ENCODE assay signal across 8 mouse cellular contexts in the genomic region with DNA sequence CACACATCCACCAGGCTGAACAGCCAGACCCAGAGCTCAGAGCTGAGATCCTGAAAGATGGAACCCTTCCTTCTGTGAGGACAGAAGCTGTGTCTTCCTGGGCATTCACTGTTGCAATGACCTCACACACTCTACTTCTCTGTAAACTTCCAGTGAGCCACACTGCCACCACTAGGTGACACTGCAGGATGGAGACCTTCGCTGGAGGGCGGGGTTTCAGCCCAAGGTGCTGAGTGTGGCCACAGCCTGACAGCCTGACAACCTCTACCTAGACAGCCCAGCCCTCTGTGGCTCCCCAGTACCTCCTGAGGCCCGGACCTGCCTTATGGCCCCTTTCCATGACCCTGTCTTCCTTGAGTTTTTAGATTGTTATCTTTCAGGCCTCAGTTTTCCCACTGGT. TPM values are rescaled to one million over a fixed set of nuclear protein-coding genes. Genes with fewer than 3 reads are reported as not detected.
DNase-seq lines count a peak whose midpoint lies in the region; ATAC-seq lines count a peak whose summit lies in the region.

No protein-coding gene starts in this region.

- peak; percentile 53; the same call in 1 of the 2 replicates for ATAC-seq in embryonic facial prominence, embryonic 14.5 days (ENCODE audit: low read depth)
- peak; percentile 82 for ATAC-seq in hindbrain, embryonic 12.5 days (ENCODE audit: low FRiP score)
- ATAC-seq in limb, embryonic 13.5 days (ENCODE audit: low FRiP score, low read depth): peak; percentile 54
- peak; percentile 65 for ATAC-seq in midbrain, embryonic 15.5 days (replicated peaks)

- no peaks in the 10 kb centered on the region for H3K27me3 ChIP-seq in embryonic facial prominence, embryonic 14.5 days (replicated peaks; ENCODE audit: control insufficient read depth, insufficient read depth, low read length)
- peaks cover 14% of the 10 kb centered on the region for H3K27me3 ChIP-seq in hindbrain, embryonic 12.5 days
- H3K27me3 ChIP-seq in limb, embryonic 13.5 days: peaks cover 22% of the 10 kb centered on the region
- H3K27me3 ChIP-seq in midbrain, embryonic 15.5 days (replicated peaks): no peaks in the 10 kb centered on the region

- H3K36me3 ChIP-seq in embryonic facial prominence, embryonic 14.5 days (ENCODE audit: control insufficient read depth, insufficient read depth, low read length): no peaks in the 10 kb centered on the region
- no peaks in the 10 kb centered on the region for H3K36me3 ChIP-seq in hindbrain, embryonic 12.5 days
- no peaks in the 10 kb centered on the region for H3K36me3 ChIP-seq in limb, embryonic 13.5 days
- H3K36me3 ChIP-seq in midbrain, embryonic 15.5 days (replicated peaks): no peaks in the 10 kb centered on the region; the same call in 1 of the 2 replicates

- H3K27ac ChIP-seq in embryonic facial prominence, embryonic 14.5 days (replicated peaks; ENCODE audit: low read depth, low read length): no peak overlapping the region
- no peak overlapping the region for H3K27ac ChIP-seq in hindbrain, embryonic 12.5 days
- no peak overlapping the region for H3K27ac ChIP-seq in limb, embryonic 13.5 days
- H3K27ac ChIP-seq in midbrain, embryonic 15.5 days: no peak overlapping the region

- H3K4me1 ChIP-seq in embryonic facial prominence, embryonic 14.5 days (ENCODE audit: control insufficient read depth, insufficient read depth, low read length): no peaks in the 10 kb centered on the region
- H3K4me1 ChIP-seq in hindbrain, embryonic 12.5 days: no peaks in the 10 kb centered on the region
- no peaks in the 10 kb centered on the region for H3K4me1 ChIP-seq in limb, embryonic 13.5 days
- no peaks in the 10 kb centered on the region for H3K4me1 ChIP-seq in midbrain, embryonic 15.5 days

- H3K9ac ChIP-seq in embryonic facial prominence, embryonic 14.5 days (ENCODE audit: low read depth, low read length): no peak overlapping the region
- no peak overlapping the region for H3K9ac ChIP-seq in hindbrain, embryonic 12.5 days
- H3K9ac ChIP-seq in limb, embryonic 13.5 days: no peak overlapping the region
- no peak overlapping the region for H3K9ac ChIP-seq in midbrain, embryonic 15.5 days

- DNase-seq in layer of hippocampus, postnatal 10 days (ENCODE audit: low spot score in 2 of 2): peak; percentile 59 to 63
- no peak for DNase-seq in layer of hippocampus, adult 8-10 months (ENCODE audit: low spot score in 2 of 2)
- DNase-seq in adrenal gland, postnatal 36 days: peak; percentile 50 to 58
- peak; percentile 50 for DNase-seq in embryonic facial prominence, embryonic 14.5 days (ENCODE audit: low spot score)
- peak; percentile 66 for DNase-seq in testis, postnatal 10 days (ENCODE audit: low spot score)

- H3K9me3 ChIP-seq in embryonic facial prominence, embryonic 14.5 days (ENCODE audit: control insufficient read depth, low read length): no peaks in the 10 kb centered on the region
- no peaks in the 10 kb centered on the region for H3K9me3 ChIP-seq in hindbrain, embryonic 12.5 days (replicated peaks)
- H3K9me3 ChIP-seq in limb, embryonic 13.5 days: no peaks in the 10 kb centered on the region
- no peaks in the 10 kb centered on the region for H3K9me3 ChIP-seq in midbrain, embryonic 15.5 days

- no peak overlapping the region for H3K4me2 ChIP-seq in embryonic facial prominence, embryonic 14.5 days (ENCODE audit: low read depth, low read length)
- H3K4me2 ChIP-seq in hindbrain, embryonic 12.5 days (replicated peaks): no peak overlapping the region
- H3K4me2 ChIP-seq in limb, embryonic 13.5 days (replicated peaks): no peak overlapping the region
- no peak overlapping the region for H3K4me2 ChIP-seq in midbrain, embryonic 15.5 days

- no peak overlapping the region for H3K4me3 ChIP-seq in embryonic facial prominence, embryonic 14.5 days (ENCODE audit: low read depth, low read length)
- H3K4me3 ChIP-seq in hindbrain, embryonic 12.5 days: no peak overlapping the region
- H3K4me3 ChIP-seq in limb, embryonic 13.5 days: no peak overlapping the region
- no peak overlapping the region for H3K4me3 ChIP-seq in midbrain, embryonic 15.5 days

- 18% methylated on average over 3 of the region's 3 CpGs for WGBS in embryonic facial prominence, embryonic 14.5 days
- 11% methylated on average over 3 of the region's 3 CpGs for WGBS in hindbrain, embryonic 12.5 days
- 11% methylated on average over 3 of the region's 3 CpGs for WGBS in limb, embryonic 13.5 days
- 10% methylated on average over 3 of the region's 3 CpGs for WGBS in midbrain, embryonic 15.5 days

RNA-seq across cellular contexts. Expression of gene 1700008O03Rik, which starts 12.9 kb away (rescaled TPM):
- total RNA-seq in layer of hippocampus, postnatal 10 days (2021): 1 to 10 TPM; 4.3 to 5.0 TPM
- total RNA-seq in layer of hippocampus, adult 8-10 months (2022): 1 to 10 TPM; 2.2 to 4.3 (median 2.8) TPM
- total RNA-seq in adrenal gland, postnatal 36 days (2021): under 1 TPM; 0.63 to 0.99 TPM
- polyA plus RNA-seq in embryonic facial prominence, embryonic 14.5 days (2014; fragmentation: Nextera tagmentation; extraction: Ambion mirVana): 0.33 and 0.80 TPM in 2 replicates
- 1.1 and 1.9 TPM in 2 replicates for polyA plus RNA-seq in hindbrain, embryonic 12.5 days (2016; fragmentation: Nextera tagmentation; extraction: Ambion mirVana)
- 1.1 TPM in 2 replicates for polyA plus RNA-seq in limb, embryonic 13.5 days (2015; fragmentation: Nextera tagmentation; extraction: Ambion mirVana)
- 2.1 and 2.6 TPM in 2 replicates for polyA plus RNA-seq in midbrain, embryonic 15.5 days (2015; fragmentation: Nextera tagmentation; extraction: Ambion mirVana)

RNA-seq across cellular contexts. Expression of gene Syt3, which starts 14.7 kb away (rescaled TPM):
- 10 to 100 TPM; 84.0 to 90.2 TPM for total RNA-seq in layer of hippocampus, postnatal 10 days (2021)
- 10 to 100 TPM; 82.9 to 94.7 (median 87.0) TPM for total RNA-seq in layer of hippocampus, adult 8-10 months (2022)
- total RNA-seq in adrenal gland, postnatal 36 days (2021): 1 to 10 TPM; 3.0 to 4.7 TPM
- 2.4 and 2.6 TPM in 2 replicates for polyA plus RNA-seq in embryonic facial prominence, embryonic 14.5 days (2014; fragmentation: Nextera tagmentation; extraction: Ambion mirVana)
- 6.8 and 7.5 TPM in 2 replicates for polyA plus RNA-seq in hindbrain, embryonic 12.5 days (2016; fragmentation: Nextera tagmentation; extraction: Ambion mirVana)
- polyA plus RNA-seq in limb, embryonic 13.5 days (2015; fragmentation: Nextera tagmentation; extraction: Ambion mirVana): 3.5 and 4.0 TPM in 2 replicates
- 56.3 and 57.2 TPM in 2 replicates for polyA plus RNA-seq in midbrain, embryonic 15.5 days (2015; fragmentation: Nextera tagmentation; extraction: Ambion mirVana)

RNA-seq across cellular contexts. Expression of gene Lrrc4b, which starts 30.2 kb away (rescaled TPM):
- total RNA-seq in layer of hippocampus, postnatal 10 days (2021): 100 to 1,000 TPM; 338 to 365 TPM
- 100 to 1,000 TPM; 278 to 302 (median 291) TPM for total RNA-seq in layer of hippocampus, adult 8-10 months (2022)
- total RNA-seq in adrenal gland, postnatal 36 days (2021): 1 to 10 TPM; 3.9 to 4.9 TPM
- polyA plus RNA-seq in embryonic facial prominence, embryonic 14.5 days (2014; fragmentation: Nextera tagmentation; extraction: Ambion mirVana): 1.8 and 2.1 TPM in 2 replicates
- 12.6 and 12.7 TPM in 2 replicates for polyA plus RNA-seq in hindbrain, embryonic 12.5 days (2016; fragmentation: Nextera tagmentation; extraction: Ambion mirVana)
- polyA plus RNA-seq in limb, embryonic 13.5 days (2015; fragmentation: Nextera tagmentation; extraction: Ambion mirVana): 1.00 and 1.2 TPM in 2 replicates
- polyA plus RNA-seq in midbrain, embryonic 15.5 days (2015; fragmentation: Nextera tagmentation; extraction: Ambion mirVana): 16.7 and 18.1 TPM in 2 replicates

Comparison
In these comparisons a context has a peak if more than half of its experiments do, and no peak if none do; other contexts are left out.
1. DNase-seq: peak in layer of hippocampus, postnatal 10 days (2 of 2), adrenal gland, postnatal 36 days (2 of 2), embryonic facial prominence, embryonic 14.5 days (single experiment) and testis, postnatal 10 days (single experiment); none in layer of hippocampus, adult 8-10 months (0 of 2).
2. Peak in every context shown above with its lines, with median percentiles within 50 percentile points of each other: ATAC-seq.